Mouse (Mus musculus): Measurements from ENCODE around the gene Gstm6.

Gene Gstm6

GRCm38 (mm10) chr3:107941261-107941660 is 2.3 kb downstream of the Gstm6 start:
- no peak for DNase-seq (ENCODE audit: low read depth, low spot score)

GRCm38 (mm10) chr3:107940524-107940923 is 3.0 kb downstream of the Gstm6 start:
- no peak for DNase-seq (ENCODE audit: low read depth, low spot score)

GRCm38 (mm10) chr3:107939830-107940229 is 3.7 kb downstream of the Gstm6 start:
- no peak for DNase-seq (ENCODE audit: low read depth, low spot score)

- DNase-seq (ENCODE audit: low read depth, low spot score): peak; percentile 14
Observed at GRCm38 (mm10) chr3:107939403-107939802, 4.1 kb downstream of the Gstm6 start.

GRCm38 (mm10) chr3:107935888-107936287 is 7.7 kb downstream of the Gstm6 start:
- DNase-seq (ENCODE audit: low read depth, low spot score): no peak

- no peak for DNase-seq (ENCODE audit: low read depth, low spot score)
Observed at GRCm38 (mm10) chr3:107935268-107935667, 8.3 kb downstream of the Gstm6 start.

- no peak for DNase-seq (ENCODE audit: low read depth, low spot score)
Observed at GRCm38 (mm10) chr3:107932128-107932527, 11.4 kb downstream of the Gstm6 start.

GRCm38 (mm10) chr3:107931670-107932069 is 11.9 kb downstream of the Gstm6 start, which contains the start of gene Gstm7:
TSS of gene Gstm7 (minus strand) at chr3:107931817.
- peak; percentile 70 for DNase-seq (ENCODE audit: low read depth, low spot score)

GRCm38 (mm10) chr3:107931134-107931533 is 12.4 kb downstream of the Gstm6 start:
- DNase-seq (ENCODE audit: low read depth, low spot score): no peak

GRCm38 (mm10) chr3:107929731-107930130 is 13.8 kb downstream of the Gstm6 start:
- no peak for DNase-seq (ENCODE audit: low read depth, low spot score)

GRCm38 (mm10) chr3:107929243-107929642 is 14.3 kb downstream of the Gstm6 start:
- no peak for DNase-seq (ENCODE audit: low read depth, low spot score)

GRCm38 (mm10) chr3:107928691-107929090 is 14.9 kb downstream of the Gstm6 start:
- no peak for DNase-seq (ENCODE audit: low read depth, low spot score)

- no peak for DNase-seq (ENCODE audit: low read depth, low spot score)
Observed at GRCm38 (mm10) chr3:107927841-107928240, 15.7 kb downstream of the Gstm6 start.

GRCm38 (mm10) chr3:107925335-107925734 is 18.2 kb downstream of the Gstm6 start:
- no peak for DNase-seq (ENCODE audit: low read depth, low spot score)

- DNase-seq (ENCODE audit: low read depth, low spot score): no peak
Observed at GRCm38 (mm10) chr3:107920348-107920747, 23.2 kb downstream of the Gstm6 start.

- peak; percentile 49 for DNase-seq (ENCODE audit: low read depth, low spot score)
Observed at GRCm38 (mm10) chr3:107917783-107918408, 25.7 kb downstream of the Gstm6 start.

GRCm38 (mm10) chr3:107917097-107917496 is 26.5 kb downstream of the Gstm6 start:
- peak; percentile 7 for DNase-seq (ENCODE audit: low read depth, low spot score)

- DNase-seq (ENCODE audit: low read depth, low spot score): no peak
Observed at GRCm38 (mm10) chr3:107916674-107917073, 26.9 kb downstream of the Gstm6 start.

GRCm38 (mm10) chr3:107905942-107906341 is 37.6 kb downstream of the Gstm6 start:
- DNase-seq (ENCODE audit: low read depth, low spot score): no peak

- no peak for DNase-seq (ENCODE audit: low read depth, low spot score)
Observed at GRCm38 (mm10) chr3:107900955-107901673, 42.4 kb downstream of the Gstm6 start.

- DNase-seq (ENCODE audit: low read depth, low spot score): no peak
Observed at GRCm38 (mm10) chr3:107898691-107899090, 44.9 kb downstream of the Gstm6 start.

GRCm38 (mm10) chr3:107895720-107896569 is 47.6 kb downstream of the Gstm6 start, which contains the start of gene Gstm5:
TSS of gene Gstm5 (plus strand) at chr3:107895821.
- peak; percentile 19 for DNase-seq (ENCODE audit: low read depth, low spot score)
